Mouse (Mus musculus): ENCODE data around the gene Mfsd12.

Gene Mfsd12

GRCm38 (mm10) chr10:81403511-81403910 lies 46.2 kb downstream of the Mfsd12 start:
- DNase-seq (ENCODE audit: low spot score) = no peak

DNA sequence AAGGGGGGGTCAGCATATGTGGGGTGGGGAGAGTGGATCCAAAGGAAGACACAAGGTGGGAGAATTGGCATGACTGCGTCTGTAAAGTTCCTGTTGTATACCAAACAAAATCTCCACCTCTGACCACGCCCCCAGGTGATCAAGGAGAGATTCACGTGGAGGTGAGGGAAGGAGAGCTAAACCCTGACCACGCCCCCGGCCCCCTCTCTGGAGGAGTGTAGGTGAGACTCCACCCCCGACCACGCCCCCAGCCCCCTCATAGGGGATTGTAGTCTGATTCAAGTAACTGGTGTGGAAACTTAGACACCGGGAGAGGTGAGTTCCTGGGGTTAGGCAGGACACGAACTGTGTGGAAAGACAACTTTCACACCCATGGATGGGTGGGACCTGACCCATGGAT lies 46.8 kb downstream of the Mfsd12 start:
- DNase-seq (ENCODE audit: low spot score) = no peak

- no peak for DNase-seq (ENCODE audit: low spot score)
Measured at GRCm38 (mm10) chr10:81404720-81405119, 47.4 kb downstream of the Mfsd12 start.

DNA sequence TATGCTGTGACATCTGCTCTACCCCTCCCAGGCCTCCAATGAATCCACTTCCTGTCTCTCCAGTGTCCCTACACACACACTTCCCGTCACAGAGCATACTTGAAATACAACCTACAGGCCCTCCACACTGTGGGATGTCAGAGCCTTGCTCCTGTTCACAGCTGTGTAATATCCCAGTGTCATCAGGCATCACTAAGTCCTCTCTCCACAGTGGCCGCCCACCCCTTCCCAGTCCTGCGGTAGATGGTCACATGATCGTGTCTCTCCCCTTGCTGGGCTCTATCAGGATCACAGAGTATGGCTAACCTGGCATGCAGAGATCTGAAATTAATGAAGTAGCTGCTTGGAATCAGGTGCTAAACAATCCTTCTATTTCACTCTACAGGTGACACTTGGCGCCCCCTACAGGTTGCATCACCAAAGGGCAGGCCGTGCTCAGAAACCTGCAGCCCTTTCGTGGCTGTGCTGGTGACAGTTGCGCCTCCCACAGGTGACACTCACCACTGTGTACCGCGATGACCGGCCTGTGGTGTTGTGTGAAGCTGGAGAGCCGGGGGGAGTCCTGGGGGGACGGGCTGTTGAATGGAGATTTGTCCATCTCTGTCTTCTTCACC lies 48.4 kb downstream of the Mfsd12 start:
- DNase-seq (ENCODE audit: low spot score) = no peak

- no peak for DNase-seq (ENCODE audit: low spot score)
Measured at GRCm38 (mm10) chr10:81406504-81407440, 49.5 kb downstream of the Mfsd12 start.

GRCm38 (mm10) chr10:81407539-81408423 lies 50.5 kb downstream of the Mfsd12 start:
- DNase-seq (ENCODE audit: low spot score) = no peak

DNA sequence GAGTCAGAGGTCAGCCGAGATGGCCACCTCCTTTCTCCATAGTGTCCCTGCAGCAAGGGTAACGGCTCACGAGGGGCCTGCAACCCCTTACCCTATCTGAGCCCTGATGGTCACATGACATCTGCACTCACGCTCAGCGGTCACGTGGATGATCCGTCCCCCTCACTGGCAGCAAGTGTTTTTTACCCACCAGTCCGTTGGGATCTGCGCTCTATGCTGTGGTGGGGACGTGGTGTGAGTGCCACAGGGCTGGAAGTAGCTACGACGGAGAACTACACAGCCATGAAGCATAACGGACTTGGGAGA lies 51.1 kb downstream of the Mfsd12 start:
- no peak for DNase-seq (ENCODE audit: low spot score)

GRCm38 (mm10) chr10:81408871-81409291 lies 51.6 kb downstream of the Mfsd12 start:
- no peak for DNase-seq (ENCODE audit: low spot score)

DNA sequence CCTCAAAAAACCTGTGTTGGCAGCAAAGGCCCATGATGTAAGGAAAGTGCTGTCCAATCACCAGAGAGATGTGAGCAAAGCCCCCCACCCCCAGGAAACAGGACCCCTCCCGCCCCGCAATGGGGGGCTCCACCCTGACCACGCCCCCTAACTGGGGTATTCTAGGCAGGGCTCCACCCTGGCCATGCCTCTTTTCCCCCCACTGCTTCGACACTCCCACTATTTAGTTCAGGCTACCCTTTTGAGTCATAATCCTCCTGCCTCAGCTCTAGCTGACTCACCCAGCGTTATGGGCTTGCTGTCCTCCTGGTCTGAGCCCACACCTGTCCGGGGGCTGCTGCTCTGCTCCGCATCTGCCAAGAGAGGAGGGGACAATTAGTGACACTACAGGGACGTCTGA lies 52.0 kb downstream of the Mfsd12 start:
- DNase-seq (ENCODE audit: low spot score) = no peak

GRCm38 (mm10) chr10:81410350-81410749 lies 53.1 kb downstream of the Mfsd12 start:
- no peak for DNase-seq (ENCODE audit: low spot score)

DNA sequence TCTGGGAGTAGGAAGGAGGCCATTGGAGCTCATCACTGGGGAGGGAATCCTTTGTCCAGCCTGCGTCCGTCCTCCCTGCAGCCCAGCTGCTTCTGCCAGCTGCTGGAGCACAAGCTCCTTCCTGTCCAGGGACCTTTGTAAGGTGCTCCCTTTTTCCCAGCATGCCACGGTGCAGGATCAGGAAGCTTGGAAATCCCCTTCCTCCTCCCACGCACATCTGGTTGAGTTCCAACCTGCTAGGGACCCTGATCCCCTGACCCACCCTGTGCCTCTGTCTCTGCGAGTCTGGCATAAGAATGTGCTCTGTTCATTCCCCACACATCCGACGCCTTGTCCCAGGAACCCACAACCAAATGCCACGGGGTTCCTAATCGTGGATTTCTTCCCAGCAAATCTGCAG lies 53.7 kb downstream of the Mfsd12 start:
- DNase-seq (ENCODE audit: low spot score) = no peak

GRCm38 (mm10) chr10:81411471-81412400 lies 54.4 kb downstream of the Mfsd12 start:
- DNase-seq (ENCODE audit: low spot score) = peak; percentile 92

DNA sequence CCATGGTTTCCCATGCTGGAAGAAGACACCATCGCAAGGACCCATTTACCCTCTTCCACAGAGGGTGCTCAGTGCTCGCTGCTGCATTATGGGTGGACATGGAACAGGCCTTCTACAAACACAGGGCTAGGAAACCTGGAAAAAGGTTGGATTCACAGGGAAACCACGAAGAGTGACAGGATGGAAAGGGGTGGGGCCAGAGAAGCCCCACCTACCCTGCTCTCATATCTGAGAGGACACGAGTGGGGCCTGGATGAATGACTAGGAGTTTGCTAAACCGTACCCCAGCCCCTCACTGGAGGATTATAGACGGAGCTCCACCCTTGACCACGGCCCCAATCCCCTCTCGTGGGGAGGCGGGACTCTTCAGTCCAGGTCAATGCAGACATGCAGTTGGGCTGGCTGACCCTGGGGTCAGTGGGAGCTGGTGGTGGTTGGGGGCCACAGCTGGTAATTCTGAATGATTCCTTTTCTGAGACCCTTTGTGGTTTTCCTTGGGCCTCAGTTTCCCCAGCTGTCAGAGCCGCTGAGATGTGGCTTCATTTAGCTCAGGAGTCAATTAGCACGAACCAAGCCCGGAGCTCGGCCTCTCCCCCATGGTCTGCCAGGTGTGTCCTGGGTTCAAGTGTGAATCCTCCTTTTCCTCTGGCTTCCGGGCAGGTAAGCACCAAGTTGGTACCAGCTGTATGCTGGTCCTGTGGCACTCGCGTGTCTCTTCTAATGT lies 55.5 kb downstream of the Mfsd12 start:
- DNase-seq (ENCODE audit: low spot score) = no peak

DNA sequence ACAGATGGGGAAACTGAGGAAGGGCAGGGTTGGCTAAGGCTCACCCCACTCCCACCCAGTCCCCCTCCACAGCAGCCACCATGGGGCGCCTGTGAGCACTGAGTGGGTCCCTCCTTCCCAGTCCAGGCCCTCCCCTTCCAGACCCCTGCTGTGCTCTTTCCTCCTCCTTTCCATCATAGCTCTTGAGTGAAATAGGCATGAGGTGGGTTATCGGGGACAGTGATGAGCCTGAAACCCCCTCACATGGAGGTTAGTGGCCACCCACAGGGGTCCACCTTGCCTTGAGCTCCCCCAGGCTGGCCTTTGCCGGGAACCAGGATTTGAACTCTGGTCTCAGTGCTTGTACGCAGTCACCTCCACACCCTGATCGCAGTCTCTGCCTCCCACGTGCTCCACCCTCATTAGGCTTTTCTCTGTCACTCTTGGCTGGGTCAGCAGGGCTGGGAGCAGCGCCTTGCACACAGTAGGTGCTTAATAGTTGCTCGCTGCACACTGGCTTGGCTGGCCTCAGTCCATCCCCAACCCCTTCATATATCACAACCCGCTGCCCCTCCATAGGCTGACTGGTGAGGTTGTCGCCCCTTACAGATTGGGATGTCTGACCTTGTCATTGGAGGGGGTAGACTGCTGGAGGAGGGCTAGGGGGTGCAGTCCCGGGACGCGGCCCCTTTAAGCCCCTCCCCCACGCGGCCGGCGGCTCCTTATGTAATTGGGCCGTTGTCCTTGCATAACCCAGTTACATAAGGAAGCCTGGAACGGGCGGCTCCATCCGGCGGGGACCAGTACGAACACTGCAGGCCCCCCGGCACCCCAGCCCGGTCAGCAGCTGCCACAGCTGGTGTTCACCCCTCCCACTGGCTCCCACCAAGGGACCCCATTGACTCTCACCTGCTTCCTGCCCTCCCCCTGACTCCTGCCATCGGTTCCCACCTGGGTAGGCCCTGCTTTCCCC lies 56.3 kb downstream of the Mfsd12 start:
- peak; percentile 90 for DNase-seq (ENCODE audit: low spot score)

GRCm38 (mm10) chr10:81414682-81415081 lies 57.4 kb downstream of the Mfsd12 start:
- DNase-seq (ENCODE audit: low spot score) = no peak

- no peak for DNase-seq (ENCODE audit: low spot score)
Measured at GRCm38 (mm10) chr10:81415146-81415545, 57.9 kb downstream of the Mfsd12 start.
